Mouse (Mus musculus): ENCODE results near the gene Ovol2.

Ovol2 gene

DNA sequence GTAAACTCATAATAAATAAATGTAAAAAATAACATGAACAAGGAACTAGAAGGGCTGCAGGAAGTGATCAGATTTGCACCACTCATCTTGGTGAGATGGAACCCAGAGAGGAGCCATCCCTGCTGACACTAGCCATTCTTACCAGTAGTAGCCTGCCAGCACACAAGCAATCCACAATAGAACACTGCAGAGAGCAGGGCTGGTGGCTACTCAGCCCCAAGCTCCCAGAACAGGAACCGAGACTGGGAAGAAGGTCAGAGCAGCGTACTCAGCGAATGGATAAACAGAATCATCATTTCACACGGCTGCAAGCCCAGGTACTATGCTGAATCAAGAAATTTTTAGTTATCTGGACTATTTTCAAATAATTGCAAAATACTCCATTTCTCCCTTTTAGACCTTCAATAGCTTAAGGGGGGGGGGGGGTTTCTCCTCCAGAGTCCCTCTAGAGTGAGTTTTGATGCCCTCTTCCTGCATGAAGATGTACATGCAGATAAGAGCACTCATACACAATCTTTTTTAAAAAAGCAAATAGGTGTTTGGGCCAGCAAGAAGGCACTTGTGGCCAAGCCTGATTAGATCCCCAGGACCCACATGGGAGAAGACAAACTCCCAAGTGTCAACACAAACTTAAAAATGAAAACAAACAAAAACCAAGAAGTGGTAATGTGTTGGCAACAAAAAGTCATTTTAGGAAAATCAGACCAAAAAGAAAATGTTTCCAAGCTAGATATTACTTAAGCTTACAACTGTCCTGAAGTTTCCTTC is 65.8 kb downstream of the Ovol2 start:
- DNase-seq, result no peak

DNA sequence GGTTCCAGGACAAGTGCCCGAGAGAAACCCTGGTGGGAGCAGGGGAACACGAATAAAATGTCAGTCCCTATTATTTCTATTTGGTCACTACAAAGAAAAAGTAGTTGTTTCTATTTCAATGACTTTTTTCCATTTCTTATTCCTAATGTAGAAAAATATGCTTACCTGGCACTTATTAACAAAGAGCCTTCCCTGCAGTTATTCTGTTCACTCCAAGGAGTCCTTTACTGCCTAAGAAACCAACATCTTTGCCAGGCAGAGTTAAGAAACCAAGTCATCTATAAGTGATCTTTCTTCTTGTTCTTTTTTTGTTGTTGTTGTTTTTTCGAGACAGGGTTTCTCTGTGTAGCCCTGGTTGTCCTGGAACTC is 66.8 kb downstream of the Ovol2 start:
- DNase-seq, result no peak

DNA sequence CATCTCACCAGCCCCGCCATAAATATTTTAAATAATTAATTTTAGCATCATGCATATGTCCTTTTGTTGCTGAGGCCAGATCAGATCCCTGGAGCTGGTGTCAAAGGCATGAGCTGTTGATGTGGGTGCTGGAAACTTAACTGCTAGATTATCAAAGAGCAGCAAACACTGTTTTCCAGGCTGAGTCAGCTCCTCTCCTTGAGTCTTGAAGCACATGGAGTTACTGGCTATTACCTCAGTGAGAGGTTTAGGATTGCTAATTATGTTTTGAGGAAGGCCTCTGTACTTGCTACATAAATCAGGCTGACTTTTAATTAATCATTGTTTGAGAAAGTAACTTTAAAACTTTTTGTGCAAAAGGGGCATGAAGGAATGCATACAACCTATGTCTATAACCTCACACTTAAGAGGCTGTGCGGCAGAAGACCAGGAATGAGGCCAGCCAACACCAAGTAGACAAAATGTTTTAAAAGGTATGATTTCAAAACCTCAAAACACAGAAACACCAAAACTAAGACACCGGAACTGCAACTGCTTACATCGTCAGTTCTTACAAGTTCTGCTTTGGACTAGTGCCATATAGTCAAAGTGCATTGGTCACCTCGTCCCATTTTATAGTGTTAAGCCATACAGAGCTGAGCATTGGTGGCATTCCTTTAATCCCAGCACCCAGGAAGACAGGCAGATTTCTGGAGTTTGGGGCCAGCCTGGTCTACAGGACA is 67.4 kb downstream of the Ovol2 start:
- no peak for DNase-seq

DNA sequence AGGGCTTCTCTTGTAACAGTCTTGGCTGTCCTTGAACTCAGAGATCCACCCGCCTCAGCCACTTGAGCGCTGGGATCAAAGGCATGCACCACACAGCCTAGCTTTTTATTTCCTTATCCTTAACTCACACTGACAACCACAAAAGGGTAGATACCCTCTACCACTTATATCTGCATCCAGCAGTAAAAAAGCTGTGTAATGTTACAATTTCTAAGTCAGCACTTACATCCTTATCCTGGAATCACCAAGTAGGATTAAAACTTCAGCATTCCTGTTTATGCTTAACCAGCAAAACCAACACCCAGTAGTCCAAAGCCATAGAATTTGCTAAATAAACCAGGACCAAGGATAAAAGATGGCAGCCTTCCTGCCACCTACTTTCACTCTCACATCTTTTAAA is 69.1 kb downstream of the Ovol2 start:
- no peak for DNase-seq

Measured in lung, postnatal 14 days (tissue).